Mouse (Mus musculus) embryo, embryonic 11.5 days (tissue): ENCODE results near the gene Ccdc158.

ENCODE experiments used
- DNase-seq: peaks from one replicate; pipeline ENCODE4 v3.0.0-alpha.2; 2012; ENCODE audit warnings: low read depth, low spot score

Ccdc158 gene

DNA sequence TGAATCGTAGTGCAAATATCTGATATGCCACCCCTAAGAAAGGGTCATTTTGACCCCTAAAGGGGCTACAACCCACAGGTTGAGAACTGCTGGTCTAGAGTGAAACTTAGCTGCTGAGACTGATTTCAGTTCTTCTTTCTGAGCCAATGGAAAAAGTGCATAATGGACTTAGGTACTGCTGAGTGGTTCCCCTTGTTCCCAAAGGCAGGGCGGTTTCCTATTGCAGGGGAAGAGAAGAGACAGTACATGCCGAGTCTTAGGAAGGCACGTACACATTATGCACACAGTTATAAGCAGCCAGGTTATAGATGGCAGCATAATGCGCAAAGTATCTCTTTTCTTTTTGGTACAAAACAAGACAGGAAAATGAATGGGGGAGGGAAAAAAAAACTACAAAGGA, 13.1 kb upstream of the Ccdc158 start:
- DNase-seq, result no peak

DNA sequence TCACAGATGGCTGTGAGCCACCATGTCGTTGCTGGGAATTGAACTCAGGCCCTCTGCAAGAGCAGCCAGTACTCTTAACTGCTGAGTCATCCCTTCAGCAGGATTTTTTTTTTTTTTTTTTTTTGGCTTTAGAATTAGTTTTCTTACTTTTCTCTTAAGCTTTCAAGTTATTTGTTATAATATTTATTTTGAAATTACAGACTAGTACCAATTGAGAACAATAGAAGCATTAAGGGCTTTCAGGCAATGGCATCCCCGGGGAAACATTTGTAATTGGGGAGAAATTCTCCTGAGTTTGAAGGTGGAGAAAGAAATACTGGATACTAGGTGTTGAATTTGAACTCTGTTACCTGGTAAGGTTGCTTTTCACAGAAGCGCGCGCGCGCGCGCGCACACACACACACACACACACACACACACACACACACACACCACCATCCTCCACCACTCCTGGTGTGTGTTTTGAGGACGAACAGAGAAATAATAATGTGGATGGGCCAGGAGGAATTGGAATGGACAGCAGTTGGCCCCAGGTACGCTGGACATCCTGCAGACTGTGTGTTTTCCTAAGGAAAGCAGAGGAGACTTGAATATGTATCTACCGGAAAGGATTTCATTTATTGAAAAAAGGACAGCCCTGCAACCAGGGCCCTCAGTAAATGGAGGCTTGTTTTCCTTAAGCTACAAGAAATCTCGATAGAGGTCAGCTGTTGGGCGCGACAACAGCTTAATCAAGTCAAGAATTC, 9.8 kb upstream of the Ccdc158 start:
- DNase-seq, result no peak

GRCm38 (mm10) chr5:92683871-92684475, 8.9 kb upstream of the Ccdc158 start:
- DNase-seq, result no peak

DNA sequence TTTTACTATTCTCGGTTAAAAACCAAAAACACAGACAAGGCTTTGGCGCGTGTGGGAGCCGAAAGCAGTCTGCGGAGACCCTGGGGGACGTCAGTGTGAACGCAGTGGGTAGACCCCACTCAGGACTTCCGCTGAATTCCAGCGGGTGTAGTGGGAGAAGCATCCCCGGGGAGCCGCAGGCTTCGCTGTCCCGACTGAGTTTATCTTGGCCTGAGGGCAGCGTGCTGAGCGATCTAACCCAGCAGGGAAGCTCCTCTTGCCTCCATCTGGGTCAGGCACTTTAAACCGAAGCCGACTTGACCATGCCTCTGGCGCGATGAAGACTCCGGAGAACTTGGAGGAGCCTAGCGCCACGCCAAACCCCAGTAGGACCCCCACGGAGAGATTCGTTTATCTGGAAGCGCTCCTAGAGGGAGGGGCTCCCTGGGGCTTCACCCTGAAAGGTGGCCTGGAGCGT, 8.3 kb upstream of the Ccdc158 start, which contains the start of gene Shroom3:
Gene Shroom3 (plus strand): TSS at position 85 of the 457 bp plus-strand sequence.
- peak; percentile 34 for DNase-seq

- DNase-seq, result peak; percentile 29
These were observed 7.7 kb upstream of the Ccdc158 start for GRCm38 (mm10) chr5:92682621-92683348.

DNA sequence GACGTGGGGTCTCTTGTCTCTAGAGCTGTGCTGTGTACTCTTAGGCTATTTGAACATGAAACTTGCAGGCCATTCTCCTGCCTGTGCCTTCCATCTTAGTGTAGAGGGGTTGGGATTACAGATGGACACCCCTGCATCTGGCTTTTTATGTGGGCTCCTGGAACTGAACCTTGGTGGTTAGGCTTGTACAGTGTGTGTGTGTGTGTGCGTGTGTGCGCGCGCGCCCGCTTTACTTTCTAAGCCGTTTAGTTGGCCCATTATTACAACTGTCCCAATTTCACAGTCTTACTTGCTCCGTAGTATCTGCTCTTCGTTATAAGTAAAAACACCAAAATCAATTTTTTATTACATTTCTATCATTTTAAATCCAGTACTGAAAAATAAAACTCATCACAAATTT, 6.8 kb upstream of the Ccdc158 start:
- DNase-seq, result no peak

DNA sequence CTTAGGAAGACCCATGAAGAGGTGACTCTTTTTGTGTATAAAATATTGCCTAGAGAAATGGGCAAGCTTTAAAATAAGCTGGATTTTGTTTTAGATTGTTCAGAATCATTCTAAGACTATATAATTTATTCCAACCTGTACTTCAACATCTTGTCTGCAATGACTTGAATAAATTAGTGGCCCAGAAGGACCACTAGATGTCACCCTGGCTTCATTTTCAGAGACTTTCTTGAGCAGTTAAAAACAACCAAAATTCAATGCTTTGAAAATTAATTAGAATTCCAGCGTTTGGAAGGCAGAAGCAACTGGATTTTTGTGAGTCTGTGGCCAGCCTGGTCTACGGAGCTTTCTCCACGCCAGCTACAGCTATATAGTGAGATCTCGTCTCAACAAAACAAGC, 4.4 kb upstream of the Ccdc158 start:
- no peak for DNase-seq

DNA sequence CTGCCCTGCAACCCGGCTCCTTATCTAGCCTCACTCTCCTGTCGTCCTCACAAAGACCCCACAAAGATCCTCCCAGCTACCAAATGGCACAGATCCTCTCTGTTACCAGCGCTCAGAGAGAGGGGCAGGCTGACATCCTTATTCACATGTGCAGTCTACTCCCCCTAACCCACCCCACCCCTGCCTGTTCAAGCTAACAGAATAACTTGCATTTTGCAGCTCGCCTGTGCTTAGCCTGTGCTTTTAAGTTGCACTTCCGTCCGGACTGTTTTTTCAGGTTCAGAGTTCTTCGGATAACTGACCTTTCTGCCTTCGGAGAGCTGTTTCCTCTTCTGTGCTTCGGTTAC, 476 bp upstream of the Ccdc158 start:
- no peak for DNase-seq

DNA sequence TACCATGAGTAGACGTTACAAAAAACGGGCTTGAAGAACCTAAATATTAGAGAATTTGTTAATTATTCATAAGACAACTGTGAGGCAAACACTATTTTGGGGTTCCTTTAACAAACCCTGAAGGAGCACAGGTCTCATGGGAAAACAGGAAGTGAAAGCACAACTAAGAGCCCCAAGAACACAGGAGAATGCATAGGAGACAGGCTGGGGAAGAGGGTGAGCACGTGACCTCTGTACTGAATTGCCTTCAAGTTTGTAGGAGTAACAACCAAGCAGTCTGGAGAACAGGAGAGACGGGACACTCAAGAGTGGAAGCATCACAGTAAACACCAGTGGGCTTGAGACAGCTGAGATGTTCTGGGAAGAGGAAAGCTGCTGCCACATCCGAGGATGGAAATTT, 8.2 kb downstream of the Ccdc158 start:
- no peak for DNase-seq

- DNase-seq, result no peak
These were observed 10.8 kb downstream of the Ccdc158 start for GRCm38 (mm10) chr5:92664321-92664720.

DNA sequence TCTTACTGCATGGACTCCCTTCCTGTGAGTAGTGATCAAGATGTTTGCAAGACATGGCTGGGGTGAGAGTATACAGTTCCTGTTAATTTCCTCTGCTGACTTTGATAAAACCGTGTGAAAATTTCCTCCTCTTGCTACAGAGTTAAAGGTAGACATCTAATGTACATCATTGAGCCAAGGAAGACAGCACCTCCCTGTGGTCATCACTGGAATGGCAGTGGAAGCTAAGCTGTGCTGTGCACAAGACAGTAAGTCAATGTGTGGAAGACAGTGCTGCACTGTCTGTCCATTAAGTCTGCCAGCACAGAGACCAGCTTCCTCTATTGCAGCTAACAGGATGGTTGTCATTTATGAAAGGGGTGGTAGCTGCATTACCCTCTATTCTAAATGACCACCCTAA, 18.8 kb downstream of the Ccdc158 start:
- DNase-seq, result peak; percentile 42

DNA sequence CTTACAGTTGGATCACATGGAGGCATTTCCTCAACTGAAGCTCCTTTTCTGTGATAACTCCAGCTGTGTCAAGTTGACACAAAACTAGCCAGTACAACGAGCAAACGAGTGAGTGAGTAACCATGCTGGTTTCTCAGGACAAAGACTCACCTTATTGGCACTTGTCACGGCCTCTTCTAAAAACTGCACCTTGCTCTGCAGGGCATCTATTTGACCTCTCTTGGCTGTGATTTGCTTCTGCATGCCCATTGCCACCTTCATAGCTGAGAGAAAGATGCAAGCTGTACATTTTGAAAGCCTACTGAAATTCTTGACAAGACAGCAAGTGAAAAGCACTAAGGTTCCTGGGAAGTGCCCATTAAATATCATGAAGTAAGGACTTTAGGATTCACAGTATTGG, 34.2 kb downstream of the Ccdc158 start:
- no peak for DNase-seq

- DNase-seq, result no peak
These were observed 39.2 kb downstream of the Ccdc158 start for GRCm38 (mm10) chr5:92635891-92636290.

DNA sequence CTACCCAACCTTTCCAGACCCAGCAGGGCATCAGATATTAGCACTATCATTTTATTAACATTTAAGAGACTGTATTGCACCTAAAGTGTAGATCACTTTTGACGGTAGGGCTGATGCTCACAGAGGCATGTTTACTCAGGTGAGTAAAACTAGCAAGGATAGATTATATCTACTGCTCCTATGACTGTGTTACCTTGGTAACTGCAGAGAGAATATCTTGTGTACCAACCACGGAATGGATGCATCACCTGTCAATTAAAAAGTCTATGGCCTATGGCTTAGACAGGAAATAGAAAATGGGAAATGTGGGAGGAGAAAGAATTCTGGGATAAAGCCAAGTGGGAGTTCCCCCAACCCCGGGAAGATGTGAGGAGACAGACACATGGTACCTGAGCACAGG, 40.2 kb downstream of the Ccdc158 start:
- no peak for DNase-seq

GRCm38 (mm10) chr5:92633526-92633925, 41.5 kb downstream of the Ccdc158 start:
- DNase-seq, result no peak

DNA sequence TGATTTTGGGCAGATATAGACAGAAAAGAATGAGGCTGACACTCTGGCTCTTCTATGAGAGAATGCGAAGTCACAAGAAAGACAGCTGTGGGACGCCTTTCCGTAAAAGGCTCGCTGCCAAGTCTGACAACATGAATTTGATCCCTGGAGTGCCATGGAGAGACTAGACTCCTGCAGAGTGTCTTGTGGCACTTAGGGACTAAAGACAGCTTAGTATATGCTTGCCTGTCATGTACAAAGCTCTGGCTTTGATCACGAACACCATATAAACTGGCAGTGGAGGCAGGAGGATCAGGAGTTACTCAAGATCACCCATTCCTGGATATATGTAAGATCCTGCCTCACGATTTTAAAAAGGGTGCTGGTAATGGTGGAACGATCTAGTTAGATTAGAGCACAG, 47.2 kb downstream of the Ccdc158 start:
- no peak for DNase-seq

DNA sequence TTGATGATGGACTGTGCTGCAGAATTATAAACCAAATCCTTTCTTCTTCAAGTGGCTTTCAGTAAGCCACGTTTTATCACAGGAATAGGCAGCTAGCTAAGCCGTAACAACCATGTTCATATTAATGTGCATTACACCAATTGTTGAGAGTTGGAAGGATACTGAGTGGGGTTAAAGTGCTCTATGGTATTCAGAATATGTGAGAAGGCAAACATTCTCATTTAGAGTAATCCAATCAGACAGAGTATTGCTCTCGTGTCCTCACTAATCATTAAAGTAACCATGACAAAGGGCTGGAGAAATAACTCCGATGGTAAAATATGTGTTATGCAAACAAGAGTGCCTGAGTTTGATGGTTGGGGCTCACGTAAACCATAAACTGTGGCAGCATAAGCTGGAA, 53.2 kb downstream of the Ccdc158 start:
- DNase-seq, result no peak

DNA sequence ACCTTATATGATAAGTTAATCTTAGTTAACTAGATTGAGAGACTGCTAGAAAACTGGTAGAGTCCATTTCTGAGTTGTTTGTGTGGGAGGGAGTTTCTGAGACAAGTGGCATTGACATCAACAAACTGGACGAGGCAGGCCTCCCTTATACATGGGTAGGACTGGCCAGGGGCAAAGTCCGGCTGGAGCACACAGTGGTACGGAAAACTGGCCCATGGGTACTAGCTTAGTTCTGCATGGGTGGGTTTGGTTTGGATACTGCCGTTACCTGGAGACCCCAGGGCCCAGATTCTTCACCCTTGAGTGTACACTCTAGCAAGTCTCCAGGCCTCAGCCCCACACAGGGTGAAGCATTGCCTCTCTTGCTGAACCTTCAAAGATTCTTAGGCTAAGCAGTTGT, 62.3 kb downstream of the Ccdc158 start:
- DNase-seq, result no peak

GRCm38 (mm10) chr5:92607492-92608229, 67.4 kb downstream of the Ccdc158 start:
- DNase-seq, result no peak

DNA sequence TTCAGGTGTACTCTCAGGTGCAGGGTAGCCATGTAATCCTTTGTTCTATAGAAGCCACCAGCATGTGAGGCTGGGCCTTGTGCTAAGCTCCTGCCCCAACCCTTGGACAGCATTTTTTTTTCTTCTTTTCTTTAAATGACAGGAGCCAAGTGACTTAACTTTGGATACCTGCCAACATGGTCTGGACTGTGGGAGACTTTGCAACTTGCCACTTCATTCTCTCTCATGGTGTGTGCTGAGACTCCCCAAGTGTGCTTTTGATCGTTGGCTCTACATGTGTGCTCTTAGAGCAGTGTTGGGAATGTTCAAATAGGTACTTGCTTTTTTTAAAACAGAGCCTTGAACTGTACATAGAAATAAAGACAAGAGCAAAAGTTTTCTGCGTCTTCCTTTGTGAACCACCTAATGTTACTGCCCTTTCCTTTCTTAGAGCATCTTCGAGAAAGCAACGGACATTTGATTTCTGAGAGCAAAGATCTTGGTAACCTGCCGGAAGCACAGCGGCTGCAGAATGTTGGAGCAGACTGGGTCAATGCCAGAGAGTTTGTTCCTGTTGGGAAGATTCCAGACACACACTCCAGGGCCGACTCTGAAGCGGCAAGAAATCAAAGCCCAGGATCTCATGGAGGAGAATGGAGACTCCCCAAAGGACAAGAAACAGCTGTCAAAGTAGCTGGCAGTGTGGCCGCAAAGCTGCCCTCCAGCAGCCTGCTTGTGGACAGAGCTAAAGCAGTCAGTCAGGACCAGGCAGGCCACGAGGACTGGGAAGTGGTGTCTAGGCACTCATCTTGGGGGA, 70.4 kb downstream of the Ccdc158 start:
- DNase-seq, result no peak
